Mouse (Mus musculus): ENCODE data around the gene Psg28.
"Not testable (repeated sequence)": the region's sequence is repeated elsewhere in the genome, so short reads cannot be mapped to it uniquely, and the experiment has no call there.

Psg28 gene

DNA sequence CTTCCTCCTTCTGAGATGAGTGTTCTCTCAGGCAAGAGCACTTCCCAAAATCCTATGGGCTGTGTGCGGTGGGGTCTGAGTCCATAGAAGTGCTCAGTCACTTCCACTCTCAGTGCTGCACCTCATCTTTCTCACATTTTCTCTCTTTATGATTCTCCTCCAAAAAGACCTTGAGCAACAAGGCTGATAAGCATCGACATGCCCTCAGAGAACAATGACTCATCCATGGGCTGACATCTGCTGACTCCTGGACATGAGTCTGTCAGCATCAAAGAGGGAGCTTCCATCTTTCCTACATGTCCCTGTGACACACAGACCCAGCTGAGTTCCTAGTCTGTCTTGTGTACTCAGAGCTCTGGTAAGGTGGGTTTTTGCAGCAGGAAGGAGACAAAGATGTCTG is at the start of gene Psg28:
TSS of gene Psg28 (minus strand) at position 101 of the 400 bp plus-strand sequence.
- DNase-seq (ENCODE audit: low spot score in 2 of 2): not testable (repeated sequence)

GRCm38 (mm10) chr7:18403407-18403806 is 28.4 kb downstream of the Psg28 start:
- no peak for DNase-seq (ENCODE audit: low spot score in 2 of 2)

GRCm38 (mm10) chr7:18402527-18403237 is 29.2 kb downstream of the Psg28 start:
- peak in 1 of 2 experiments; percentile 17 for DNase-seq (ENCODE audit: low spot score in 2 of 2)

- DNase-seq (ENCODE audit: low spot score in 2 of 2): not testable (repeated sequence)
These were observed 40.4 kb downstream of the Psg28 start for GRCm38 (mm10) chr7:18391483-18391882.

DNA sequence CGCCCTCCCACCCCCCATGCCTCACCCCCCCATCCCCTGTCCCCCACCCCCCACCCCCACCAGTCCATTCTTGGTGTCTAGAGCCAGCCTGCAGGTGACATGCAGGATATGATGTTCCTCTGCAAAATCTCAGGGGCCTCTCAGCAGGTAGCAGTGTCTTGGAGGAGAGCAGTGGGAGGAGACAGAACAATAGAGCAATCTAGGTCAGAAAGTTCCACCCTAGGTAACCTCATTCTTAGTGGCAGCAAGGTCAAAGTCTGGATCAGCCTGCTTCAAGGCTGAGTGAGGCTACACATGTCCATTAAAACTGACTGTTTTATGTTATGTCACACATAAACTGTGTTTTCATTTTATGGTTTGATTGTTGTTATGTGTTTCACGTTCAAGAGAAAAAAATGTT is 53.5 kb downstream of the Psg28 start:
- no peak for DNase-seq (ENCODE audit: low spot score in 2 of 2)

Measured in right cerebral cortex, postnatal 10 days (tissue).